Mouse (Mus musculus): Measurements from ENCODE around the gene Rin3. TPM values are rescaled to one million over a fixed set of nuclear protein-coding genes. Genes with fewer than 3 reads are reported as not detected.

The Rin3 gene
- total and polyA plus RNA-seq, 3 experiments = 17.5 to 38.9 TPM; not detected in 1

DNA sequence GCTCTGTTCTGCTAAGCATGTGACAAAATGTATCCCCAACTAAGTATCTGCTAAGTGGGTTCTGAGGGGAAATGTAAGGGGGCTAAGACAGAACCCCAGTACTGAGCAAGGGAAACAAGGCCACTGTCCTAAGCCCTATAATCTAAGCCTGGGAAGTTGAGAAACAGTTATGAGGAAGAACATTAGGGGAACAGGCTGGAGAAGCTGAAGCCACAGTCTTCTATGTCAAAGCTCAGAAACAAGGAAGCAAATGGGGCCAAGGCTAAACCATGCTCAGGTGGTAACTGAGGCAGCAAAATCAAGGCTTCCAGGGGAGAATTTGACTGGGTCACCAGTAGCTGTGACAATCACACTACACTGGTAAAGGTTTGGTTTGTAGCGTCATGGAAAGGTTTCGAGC, 50.3 kb downstream of the Rin3 start:
- no peaks in the 10 kb centered on the region for H3K79me2 ChIP-seq (ENCODE audit: control insufficient read depth, insufficient read depth, low read length, poor library complexity)
- H3K9ac ChIP-seq (ENCODE audit: control insufficient read depth, low read depth, low read length, poor library complexity, severe bottlenecking) = no peak overlapping the region
- H3K9me3 ChIP-seq (replicated peaks; ENCODE audit: insufficient read depth, low read length) = no peaks in the 10 kb centered on the region
- no peak for DNase-seq (ENCODE audit: low read depth, low spot score)
- no peaks in the 10 kb centered on the region; a peak in 1 of 4 replicates for H3K27me3 ChIP-seq (ENCODE audit: control insufficient read depth in 1 of 2, insufficient read depth in 2 of 2, low read length in 2 of 2)
- H3K4me1 ChIP-seq (ENCODE audit: control insufficient read depth in 1 of 2, insufficient read depth in 2 of 2, low read length in 2 of 2) = peaks cover 0 to 4% of the 10 kb centered on the region in 2 experiments; a peak in 2 of 4 replicates
- no peak overlapping the region for H3K4me3 ChIP-seq (ENCODE audit: control insufficient read depth in 1 of 2, insufficient read depth in 1 of 2, low read depth in 2 of 2, low read length in 2 of 2)
- H3K36me3 ChIP-seq (ENCODE audit: control insufficient read depth in 1 of 2, insufficient read depth in 2 of 2, low read length in 2 of 2) = peaks cover 0 to under 1% of the 10 kb centered on the region in 2 experiments; a peak in 1 of 4 replicates
- TF ChIP-seq MEF2A (IDR thresholded peaks at IDR 0.05; ENCODE audit: extremely low read depth, insufficient replicate concordance, low read depth, low read length, poor library complexity, severe bottlenecking) (no peak), E2F4 (IDR thresholded peaks at IDR 0.05; ENCODE audit: borderline replicate concordance, low read depth, low read length) (no peak), RCOR1 (IDR thresholded peaks at IDR 0.05; ENCODE audit: low read depth, low read length) (no peak)
- H3K27ac ChIP-seq (ENCODE audit: control insufficient read depth, low read depth, low read length) = no peak overlapping the region

DNA sequence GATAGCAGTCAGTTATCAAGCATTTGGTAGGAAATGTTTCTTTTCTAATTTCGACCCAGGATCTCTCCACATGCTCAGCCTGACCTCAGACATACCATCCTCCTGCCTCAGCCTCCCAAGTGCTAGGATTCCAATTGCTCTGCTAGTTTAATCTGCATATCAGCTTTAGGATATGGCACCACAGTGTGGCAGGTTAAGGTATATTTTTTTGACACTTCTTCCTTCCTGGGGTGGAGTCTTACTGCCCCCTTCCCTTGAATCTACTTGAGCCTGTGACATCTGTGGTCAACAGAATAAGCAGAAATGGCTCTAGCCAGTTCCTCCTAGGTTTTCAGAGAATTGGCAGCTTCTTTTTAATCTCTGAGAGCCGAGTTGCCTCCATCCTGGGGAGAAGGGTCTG, 56.2 kb downstream of the Rin3 start:
- no peaks in the 10 kb centered on the region for H3K36me3 ChIP-seq (ENCODE audit: control insufficient read depth in 1 of 2, insufficient read depth in 2 of 2, low read length in 2 of 2)
- no peak for DNase-seq (ENCODE audit: low read depth, low spot score)
- no peaks in the 10 kb centered on the region; a peak in 1 of 4 replicates for H3K27me3 ChIP-seq (ENCODE audit: control insufficient read depth in 1 of 2, insufficient read depth in 2 of 2, low read length in 2 of 2)
- H3K9ac ChIP-seq (ENCODE audit: control insufficient read depth, low read depth, low read length, poor library complexity, severe bottlenecking) = no peak overlapping the region
- H3K9me3 ChIP-seq (replicated peaks; ENCODE audit: insufficient read depth, low read length) = no peaks in the 10 kb centered on the region
- no peaks in the 10 kb centered on the region for H3K79me2 ChIP-seq (ENCODE audit: control insufficient read depth, insufficient read depth, low read length, poor library complexity)
- H3K4me3 ChIP-seq (ENCODE audit: control insufficient read depth in 1 of 2, insufficient read depth in 1 of 2, low read depth in 2 of 2, low read length in 2 of 2) = no peak overlapping the region
- no peak overlapping the region for H3K27ac ChIP-seq (ENCODE audit: control insufficient read depth, low read depth, low read length)
- H3K4me1 ChIP-seq (ENCODE audit: control insufficient read depth in 1 of 2, insufficient read depth in 2 of 2, low read length in 2 of 2) = no peaks in the 10 kb centered on the region
- TF ChIP-seq CHD1 (IDR thresholded peaks at IDR 0.05; ENCODE audit: low read depth, low read length) = no peak
- TF ChIP-seq BHLHE40 (IDR thresholded peaks at IDR 0.05; ENCODE audit: borderline replicate concordance, low read depth, low read length) = no peak
- TF ChIP-seq ZC3H11A (IDR thresholded peaks at IDR 0.05; ENCODE audit: low read depth, low read length) = 0 out of 2 replicates have a peak, but pooled peaks have one; percentile 28
- TF ChIP-seq MEF2A (IDR thresholded peaks at IDR 0.05; ENCODE audit: extremely low read depth, insufficient replicate concordance, low read depth, low read length, poor library complexity, severe bottlenecking) = no peak
- TF ChIP-seq SMC3 (IDR thresholded peaks at IDR 0.05; ENCODE audit: low read depth, low read length) = peak; percentile 45
- TF ChIP-seq CTCF (IDR thresholded peaks at IDR 0.05 in 2 of 3, conservative IDR thresholded peaks at IDR 0.05 in 1 of 3; ENCODE audit: control insufficient read depth in 1 of 3, insufficient read depth in 1 of 3, low read depth in 2 of 3, low read length in 3 of 3, poor library complexity in 1 of 3, severe bottlenecking in 1 of 3) = peak in 2 of 3 experiments; percentile 18 to 48; a peak in 2 of 6 replicates
- peak; percentile 58 for TF ChIP-seq RAD21 (IDR thresholded peaks at IDR 0.05; ENCODE audit: low read depth, low read length)

DNA sequence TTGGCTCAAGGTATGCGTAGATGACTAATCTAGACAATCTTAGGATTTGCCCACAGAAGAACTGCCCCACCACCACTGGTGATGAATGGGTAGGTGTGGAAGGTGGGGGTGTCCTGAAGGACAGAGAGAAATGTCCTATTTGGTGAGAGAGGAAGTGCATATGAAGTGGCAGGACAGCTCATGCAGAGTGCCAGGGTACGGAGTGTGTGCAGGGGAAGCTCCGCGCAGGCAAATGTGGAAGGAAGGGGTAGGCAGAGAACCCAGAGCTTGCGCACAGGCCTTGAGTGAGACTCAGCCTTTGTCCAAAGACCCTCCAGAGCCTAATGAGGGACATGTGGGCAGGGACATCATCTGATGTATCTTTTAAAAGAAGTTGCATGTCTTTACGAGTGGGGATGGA, 57.6 kb downstream of the Rin3 start:
- H3K4me3 ChIP-seq (ENCODE audit: control insufficient read depth in 1 of 2, insufficient read depth in 1 of 2, low read depth in 2 of 2, low read length in 2 of 2) = no peak overlapping the region
- no peaks in the 10 kb centered on the region for H3K79me2 ChIP-seq (ENCODE audit: control insufficient read depth, insufficient read depth, low read length, poor library complexity)
- H3K9me3 ChIP-seq (replicated peaks; ENCODE audit: insufficient read depth, low read length) = no peaks in the 10 kb centered on the region
- TF ChIP-seq SMC3 (IDR thresholded peaks at IDR 0.05; ENCODE audit: low read depth, low read length) (no peak), ZKSCAN1 (IDR thresholded peaks at IDR 0.05; ENCODE audit: low read depth, low read length) (no peak), ZC3H11A (IDR thresholded peaks at IDR 0.05; ENCODE audit: low read depth, low read length) (no peak), E2F4 (IDR thresholded peaks at IDR 0.05; ENCODE audit: borderline replicate concordance, low read depth, low read length) (no peak), TBP (IDR thresholded peaks at IDR 0.05; ENCODE audit: low read depth, low read length) (no peak), GATA1 (IDR thresholded peaks at IDR 0.05; ENCODE audit: low read depth, low read length) (no peak), CTCF (IDR thresholded peaks at IDR 0.05 in 2 of 3, conservative IDR thresholded peaks at IDR 0.05 in 1 of 3; ENCODE audit: control insufficient read depth in 1 of 3, insufficient read depth in 1 of 3, low read depth in 2 of 3, low read length in 3 of 3, poor library complexity in 1 of 3, severe bottlenecking in 1 of 3) (no peak)
- H3K27me3 ChIP-seq (ENCODE audit: control insufficient read depth in 1 of 2, insufficient read depth in 2 of 2, low read length in 2 of 2) = no peaks in the 10 kb centered on the region
- H3K27ac ChIP-seq (ENCODE audit: control insufficient read depth, low read depth, low read length) = no peak overlapping the region
- H3K4me1 ChIP-seq (ENCODE audit: control insufficient read depth in 1 of 2, insufficient read depth in 2 of 2, low read length in 2 of 2) = no peaks in the 10 kb centered on the region; a peak in 1 of 4 replicates
- no peak overlapping the region for H3K9ac ChIP-seq (ENCODE audit: control insufficient read depth, low read depth, low read length, poor library complexity, severe bottlenecking)
- DNase-seq (ENCODE audit: low read depth, low spot score) = no peak
- no peaks in the 10 kb centered on the region for H3K36me3 ChIP-seq (ENCODE audit: control insufficient read depth in 1 of 2, insufficient read depth in 2 of 2, low read length in 2 of 2)

Measured in MEL (cell line).